Mouse (Mus musculus): ENCODE data around the gene Eef1a2.

GRCm38 (mm10) chr2:181174646-181175045 is 17.8 kb upstream of the Eef1a2 start:
- TF ChIP-seq CTCF (IDR thresholded peaks at IDR 0.05; ENCODE audit: control insufficient read depth, insufficient read depth, insufficient replicate concordance, low read depth, low read length) = no peak
- no peak for TF ChIP-seq POLR2A (IDR thresholded peaks at IDR 0.05; ENCODE audit: control insufficient read depth, low read depth, low read length)
